Mouse (Mus musculus) erythroid progenitor cell, adult 5-6 weeks (primary cell): ENCODE measurements around the gene Dnah6. TPM values are rescaled to one million over a fixed set of nuclear protein-coding genes. Genes with fewer than 3 reads are reported as not detected.

Experiments used
- ATAC-seq: replicated peaks from 2 replicates; pipeline ENCODE4 v1.8.0; 2016; ENCODE audit warnings: moderate number of reproducible peaks, mild to moderate bottlenecking, moderate TSS enrichment, inconsistent platforms; ENCODE audit not compliant: poor library complexity, low FRiP score, severe bottlenecking
- total RNA-seq, 2 experiments: library from RNA; stranded (forward) in 1 of 2; stranded (reverse) in 1 of 2; fragments of 150-400 nt in 1 of 2; fragments of 186-747, 209-891 nt in 1 of 2; gene quantifications; 2 replicates each; pipeline versions ENCODE4 v1.2.3 to v1.2.4; 2015 to 2017; ENCODE audit warnings: low replicate concordance in 2 of 2

Gene Dnah6
- total RNA-seq, 2 experiments from 2014 or later = not detected

DNA sequence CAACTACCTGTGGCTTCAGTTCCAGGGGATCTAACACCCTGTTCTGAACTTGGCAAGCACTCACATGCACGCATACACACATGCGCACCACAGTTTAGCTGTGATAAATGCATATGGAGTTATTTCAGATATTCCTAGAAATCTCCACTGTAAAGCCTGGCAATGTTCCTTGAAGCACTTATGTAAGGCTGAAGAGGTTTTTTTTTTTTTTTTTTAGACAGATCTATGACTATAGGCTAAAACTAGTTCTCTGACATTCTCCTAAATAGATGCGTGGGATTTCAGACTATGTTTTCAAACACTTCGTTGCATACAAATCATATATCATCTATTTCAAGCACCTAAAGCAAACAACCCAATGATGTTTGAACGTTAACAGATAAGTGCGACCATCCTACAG is 166.6 kb downstream of the Dnah6 start:
- ATAC-seq = no peak

DNA sequence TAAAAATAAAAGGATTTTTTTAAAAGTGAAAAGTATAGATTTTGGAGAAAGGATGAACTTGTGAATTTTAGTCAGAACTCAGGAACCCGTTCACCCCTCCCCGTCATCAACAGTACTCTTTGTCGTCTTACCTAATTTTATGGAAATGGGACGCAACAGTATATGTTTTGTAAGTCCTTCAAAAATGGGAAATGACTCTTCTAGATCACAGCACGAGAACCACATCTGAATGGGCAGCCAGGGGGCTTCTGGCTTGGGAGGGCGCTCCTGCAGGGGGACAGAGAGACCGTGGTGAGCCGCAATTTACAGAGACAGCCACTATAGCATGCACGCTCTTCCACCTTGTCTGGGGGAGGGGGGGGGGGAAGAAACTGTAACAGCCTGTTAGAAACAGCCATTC is 167.9 kb downstream of the Dnah6 start:
- no peak for ATAC-seq

DNA sequence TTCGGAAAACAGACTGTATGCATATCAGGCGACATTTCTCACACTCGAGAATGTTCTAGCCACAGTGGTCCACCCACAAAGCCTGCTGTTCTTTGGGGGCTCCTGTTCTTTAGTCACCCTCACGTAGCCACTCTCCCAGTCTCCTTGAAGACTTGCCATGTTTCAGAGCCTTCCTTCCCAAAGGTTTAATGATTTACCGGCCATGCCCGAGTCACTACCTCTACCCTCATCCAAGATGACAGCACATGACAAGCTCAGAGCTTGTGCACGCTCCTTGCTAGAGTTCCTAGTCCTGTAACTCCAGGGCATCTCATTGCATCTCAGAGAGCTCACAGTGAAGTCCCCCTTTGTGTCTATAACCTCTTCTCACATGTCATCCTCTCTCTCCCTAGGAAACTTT is 174.2 kb downstream of the Dnah6 start:
- no peak for ATAC-seq

DNA sequence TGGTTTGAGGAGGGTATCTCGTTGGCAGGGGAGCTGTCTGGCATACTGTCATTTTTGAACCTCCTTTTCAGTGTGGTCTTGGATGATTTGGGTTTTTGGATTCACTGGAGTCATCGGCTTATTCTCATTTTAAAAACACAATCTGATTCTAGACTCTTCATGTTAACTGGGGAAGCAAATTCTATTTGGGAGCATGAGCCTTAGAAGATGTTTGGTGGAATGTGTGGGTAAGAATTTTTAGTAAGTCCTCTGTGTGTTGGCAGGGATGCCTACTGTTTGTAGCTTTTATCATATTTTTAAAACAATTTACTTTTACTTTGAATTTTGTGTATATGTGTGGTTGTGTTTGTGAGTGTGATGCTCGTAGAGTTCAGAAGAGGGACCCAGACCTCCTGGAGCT is 175.5 kb downstream of the Dnah6 start:
- ATAC-seq = no peak

DNA sequence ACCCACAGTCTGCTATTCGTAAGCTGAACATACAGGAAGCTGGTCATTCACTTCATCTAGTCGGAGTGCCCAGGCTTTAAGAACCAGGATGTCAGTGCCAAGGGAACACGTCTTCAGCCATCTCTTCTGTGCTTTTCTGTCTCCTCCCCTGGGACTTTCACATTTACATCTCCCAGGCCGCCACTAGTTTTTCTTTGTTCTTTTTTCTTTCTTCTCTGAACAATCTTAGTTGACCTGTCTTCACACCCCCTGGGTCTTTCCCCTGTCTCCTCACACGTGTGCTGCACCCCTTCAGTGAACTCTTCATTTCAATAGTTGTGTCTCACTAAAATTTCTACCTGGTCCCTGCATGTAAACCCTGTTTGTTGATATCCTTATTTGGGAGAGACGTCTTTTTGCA is 179.2 kb downstream of the Dnah6 start:
- ATAC-seq = no peak

DNA sequence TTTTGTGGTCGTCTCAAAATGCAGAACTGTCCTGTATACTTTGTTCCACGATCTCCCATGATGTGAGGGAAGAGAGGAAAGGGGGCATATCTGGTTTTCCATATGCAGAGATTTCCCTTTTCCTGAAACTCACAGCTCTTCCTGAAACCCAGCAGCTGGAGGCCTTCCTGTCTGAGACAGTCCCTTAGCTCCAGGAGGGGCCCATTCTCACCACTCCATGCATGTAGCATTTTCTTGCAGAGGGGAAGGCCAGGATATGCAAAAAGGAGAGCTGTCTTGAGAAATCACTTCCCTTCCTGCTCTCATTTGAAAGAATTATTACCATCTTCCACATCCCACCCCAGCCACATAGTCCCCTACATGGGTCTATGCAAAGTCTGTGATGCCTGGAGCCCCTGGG is 183.2 kb downstream of the Dnah6 start:
- no peak for ATAC-seq

DNA sequence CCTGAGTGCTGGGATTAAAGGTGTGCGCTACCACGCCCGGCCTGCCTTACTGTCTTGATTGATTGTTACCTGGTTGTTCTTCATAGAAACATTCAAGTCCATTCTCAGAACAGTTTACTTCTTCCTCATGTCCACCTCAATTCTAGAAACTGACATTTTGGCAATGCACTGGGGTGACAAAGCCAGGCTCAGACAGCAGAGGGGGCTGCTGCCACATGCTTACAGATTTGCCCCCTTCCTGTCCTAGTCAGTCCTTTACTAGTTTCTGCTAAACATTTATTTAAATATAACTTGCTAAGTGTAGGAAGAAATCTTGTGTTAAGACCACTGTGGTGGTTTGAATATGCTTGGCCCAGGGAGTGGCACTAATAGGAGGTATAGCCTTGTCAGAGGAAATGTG is 192.6 kb downstream of the Dnah6 start:
- ATAC-seq = no peak

DNA sequence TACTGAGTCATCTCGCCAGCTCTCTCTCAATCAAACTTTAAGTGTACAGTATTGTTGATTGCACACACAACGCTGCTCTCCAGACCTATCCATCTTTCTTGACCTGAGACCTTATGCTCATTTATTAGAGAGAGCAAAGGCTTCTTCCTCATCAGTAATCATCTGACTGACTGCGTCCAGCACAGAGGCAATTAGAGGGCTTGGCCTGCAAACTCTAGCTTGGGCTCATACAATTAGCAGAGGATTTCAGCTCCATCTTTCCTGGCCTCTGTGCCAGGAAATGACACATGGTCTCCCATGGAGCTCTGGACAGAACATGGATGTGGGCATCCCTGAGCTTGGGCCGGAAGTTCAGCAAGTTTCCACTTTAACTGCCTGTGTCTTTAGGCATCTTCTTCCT is 193.6 kb downstream of the Dnah6 start:
- ATAC-seq = no peak

DNA sequence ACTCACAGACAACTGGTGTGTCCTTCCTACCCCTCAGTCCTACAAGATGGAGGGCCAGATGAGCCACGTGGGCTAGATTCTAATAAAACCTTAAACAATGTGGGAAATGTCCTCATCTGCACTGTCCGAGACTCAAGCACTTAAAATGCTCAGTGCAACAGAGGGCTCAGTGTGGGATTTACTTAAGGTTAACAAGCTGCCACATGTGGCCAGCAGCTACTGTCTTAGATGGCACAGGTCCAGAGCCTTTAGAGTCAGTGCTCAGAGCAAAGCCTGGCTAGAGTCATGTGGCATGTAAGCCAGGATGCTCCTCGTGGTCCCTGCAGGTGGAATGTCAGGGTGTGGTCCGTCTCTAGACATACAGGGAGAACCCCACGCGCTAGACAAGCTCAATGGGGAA is 194.6 kb downstream of the Dnah6 start:
- no peak for ATAC-seq

DNA sequence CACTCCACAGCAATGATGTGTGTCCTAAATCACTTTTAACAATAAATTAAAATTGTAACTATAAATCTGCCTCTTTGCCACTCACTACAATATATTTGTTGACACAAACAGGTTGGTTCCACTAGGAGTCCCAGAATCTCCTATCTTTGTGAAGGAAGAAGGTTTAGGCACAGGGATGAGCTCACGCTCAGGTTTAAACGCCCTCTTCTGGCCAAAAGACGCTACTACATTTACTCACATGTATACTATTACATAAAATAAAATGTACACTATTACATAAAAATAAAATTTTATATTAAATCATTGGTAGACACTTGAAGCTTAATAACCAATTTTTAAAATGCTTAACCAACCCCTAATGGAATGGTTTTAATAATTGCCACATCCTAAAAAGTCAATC is 201.4 kb downstream of the Dnah6 start:
- no peak for ATAC-seq

DNA sequence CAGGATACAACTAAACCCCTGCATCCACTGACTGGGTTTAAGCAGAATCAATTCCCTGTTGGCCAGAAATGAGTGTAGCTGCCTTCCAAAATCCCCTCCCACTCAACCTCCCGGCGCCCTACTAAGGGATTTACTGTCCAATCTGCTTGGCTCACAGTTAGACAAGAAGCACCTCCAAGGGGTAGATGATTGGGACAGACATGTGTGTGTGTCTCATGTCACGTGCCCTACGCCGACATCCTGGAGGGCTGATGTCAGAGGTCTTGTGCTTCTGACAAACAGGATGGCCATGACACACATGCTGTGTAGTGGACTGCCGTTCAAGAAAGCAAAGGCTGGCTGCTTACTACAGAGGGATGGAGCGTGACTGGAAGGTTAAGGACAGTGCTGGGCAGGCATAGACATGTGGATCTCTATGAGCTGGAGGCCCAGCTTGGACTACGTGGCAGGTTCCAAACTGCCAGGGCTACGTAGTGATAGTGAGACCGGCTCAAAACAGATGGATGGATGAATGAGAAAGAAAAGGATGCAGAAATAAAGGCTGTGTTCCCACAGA is 202.6 kb downstream of the Dnah6 start:
- no peak for ATAC-seq

DNA sequence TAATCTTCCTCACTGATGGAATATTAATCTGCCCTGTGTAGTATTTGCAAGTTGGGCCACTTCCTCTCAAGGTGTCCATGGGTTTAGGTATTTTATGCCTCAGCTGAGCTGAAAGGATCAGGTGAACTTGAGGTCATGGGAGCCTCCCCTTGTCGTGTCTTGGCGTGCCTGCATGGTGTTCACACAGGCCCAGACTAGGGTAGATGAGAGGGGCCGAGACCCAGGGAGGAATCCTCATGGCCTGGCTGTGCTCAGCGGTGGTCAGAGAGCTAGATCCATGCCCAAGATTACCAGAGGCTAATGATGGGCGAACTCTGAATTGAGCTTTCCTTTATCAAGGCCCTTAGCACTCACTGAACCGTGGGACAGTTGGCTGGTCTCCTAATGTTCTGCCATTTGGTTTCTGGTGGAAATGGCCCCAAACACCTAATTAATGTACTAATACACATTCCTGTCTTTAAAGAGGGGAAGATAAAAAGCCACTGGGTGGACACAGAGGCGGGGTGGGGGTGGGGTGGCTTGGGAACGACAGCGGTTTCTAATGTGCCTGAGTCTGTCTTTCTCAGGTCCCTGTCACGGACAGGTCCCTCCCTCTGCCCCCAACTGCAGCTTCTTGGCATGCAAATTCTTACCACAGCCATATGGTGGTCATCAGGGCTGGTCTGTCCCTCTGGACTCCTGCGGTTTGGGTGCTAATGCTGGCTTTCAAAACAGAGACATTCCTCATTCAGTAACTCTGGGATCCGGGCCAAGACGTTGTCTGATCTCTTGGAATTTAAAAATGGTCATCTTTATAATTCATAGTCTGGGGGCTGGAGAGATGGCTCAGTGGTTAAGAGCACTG is 206.9 kb downstream of the Dnah6 start:
- ATAC-seq = no peak

DNA sequence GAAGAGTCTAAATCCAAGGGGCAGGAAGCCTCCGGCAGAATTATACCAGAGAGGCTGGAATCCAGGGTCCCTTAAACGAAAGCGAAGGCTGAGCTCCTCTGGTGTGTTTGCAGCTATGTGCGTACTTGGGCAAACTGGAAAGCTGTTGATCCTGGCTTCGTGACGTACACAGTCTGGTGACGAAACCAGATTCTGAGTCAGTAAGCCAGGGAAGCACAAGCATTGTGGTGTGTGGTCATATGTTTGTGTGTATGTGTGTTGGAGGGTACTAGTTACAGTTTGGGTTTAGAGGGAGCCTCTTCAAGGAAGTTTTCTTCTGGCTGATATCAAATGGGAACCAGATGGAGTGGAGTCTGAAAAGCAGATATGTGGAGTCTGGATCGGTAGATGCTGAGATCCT is 208.5 kb downstream of the Dnah6 start:
- ATAC-seq = no peak

DNA sequence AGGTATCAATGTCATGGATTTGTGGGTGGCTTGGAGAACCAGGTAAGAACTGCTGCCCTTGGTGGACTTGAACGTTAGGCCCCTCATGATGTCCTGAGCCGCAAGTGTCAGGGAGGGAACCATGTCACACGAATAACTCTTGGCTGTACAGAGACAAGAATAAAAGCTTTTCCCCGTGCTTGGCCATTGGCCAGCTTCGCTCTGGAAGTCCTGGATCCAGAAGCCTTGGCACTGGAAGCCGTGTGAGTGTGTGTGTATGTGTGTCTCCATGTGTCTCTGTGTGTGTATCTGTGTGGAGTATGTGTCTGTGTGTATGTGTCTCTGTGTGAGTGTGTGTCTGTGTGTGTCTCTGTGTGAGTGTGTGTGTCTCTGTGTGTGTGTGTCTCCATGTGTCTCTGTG is 209.6 kb downstream of the Dnah6 start:
- ATAC-seq = no peak

DNA sequence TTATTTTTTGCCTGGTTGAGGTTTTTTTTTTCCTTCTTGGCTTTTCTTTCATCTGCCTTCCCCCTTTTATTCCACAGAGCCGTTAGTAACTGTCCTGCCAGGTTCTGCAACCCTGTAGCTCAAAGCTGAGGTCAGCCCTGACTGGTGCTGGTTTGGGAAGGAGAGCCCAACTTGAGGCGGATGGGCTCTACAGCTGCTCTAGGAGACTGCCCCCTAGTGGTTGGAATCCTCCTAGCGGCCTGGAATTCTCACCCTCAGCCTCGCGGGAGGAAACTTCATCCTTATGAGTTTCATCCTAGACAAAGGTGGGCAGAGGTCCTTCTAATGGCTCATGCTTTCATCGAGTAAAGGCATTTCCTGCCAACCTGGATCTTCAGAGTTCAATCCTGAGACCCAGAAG is 211.4 kb downstream of the Dnah6 start:
- ATAC-seq = no peak

DNA sequence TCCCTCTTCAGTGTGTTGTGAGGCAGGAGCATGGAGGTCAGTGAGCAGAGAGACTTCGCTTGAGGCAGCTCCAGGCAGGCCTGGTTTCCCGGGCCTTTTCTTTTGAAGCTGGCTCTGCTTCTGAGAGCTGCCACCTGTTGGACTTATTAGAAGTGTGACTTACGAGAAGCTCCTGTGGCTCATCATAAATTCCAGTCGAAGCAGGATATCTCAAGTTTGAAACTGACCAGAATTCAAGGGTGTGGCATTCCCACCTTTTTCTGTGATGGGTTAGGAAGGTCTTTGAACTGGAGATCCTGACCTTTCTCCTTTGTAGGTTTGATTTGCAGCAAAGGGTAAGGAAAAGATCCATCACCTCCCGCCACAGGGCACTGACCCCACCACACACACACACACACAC is 217.8 kb downstream of the Dnah6 start:
- ATAC-seq = no peak

DNA sequence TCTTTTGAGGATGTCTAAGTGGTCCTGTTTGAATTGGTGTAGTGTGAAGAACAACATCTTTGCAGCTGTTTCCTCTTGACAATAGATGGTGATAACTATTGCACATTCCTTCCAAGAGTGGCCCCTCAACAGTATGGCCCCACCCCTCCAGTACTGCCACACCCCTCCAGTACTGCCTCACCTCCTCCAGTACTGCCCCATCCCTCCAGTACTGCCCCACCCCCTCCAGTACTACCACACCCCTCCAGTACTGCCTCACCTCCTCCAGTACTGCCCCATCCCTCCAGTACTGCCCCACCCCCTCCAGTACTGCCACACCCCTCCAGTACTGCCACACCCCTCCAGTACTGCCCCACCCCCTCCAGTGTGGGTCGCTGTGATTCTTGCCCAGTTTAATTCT is 219.1 kb downstream of the Dnah6 start:
- no peak for ATAC-seq

DNA sequence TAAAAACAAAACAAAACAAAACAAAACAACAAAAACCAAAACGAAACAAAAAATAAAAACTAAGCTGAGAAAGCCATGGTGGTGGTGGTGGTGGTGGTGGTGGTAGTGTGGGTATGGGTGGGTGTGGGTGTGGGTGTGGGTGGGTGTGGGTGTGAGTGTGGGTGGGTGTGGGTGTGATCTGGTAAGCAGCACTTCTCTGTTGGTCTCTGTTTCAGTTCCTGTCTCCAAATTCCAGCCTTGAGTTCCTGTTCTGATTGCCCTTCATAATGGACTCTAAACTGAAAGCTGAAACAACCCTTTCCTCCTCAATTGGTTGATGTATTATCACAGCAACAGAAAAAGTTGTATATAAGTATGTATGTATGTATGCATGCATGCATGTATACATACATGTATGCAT is 222.6 kb downstream of the Dnah6 start:
- no peak for ATAC-seq

DNA sequence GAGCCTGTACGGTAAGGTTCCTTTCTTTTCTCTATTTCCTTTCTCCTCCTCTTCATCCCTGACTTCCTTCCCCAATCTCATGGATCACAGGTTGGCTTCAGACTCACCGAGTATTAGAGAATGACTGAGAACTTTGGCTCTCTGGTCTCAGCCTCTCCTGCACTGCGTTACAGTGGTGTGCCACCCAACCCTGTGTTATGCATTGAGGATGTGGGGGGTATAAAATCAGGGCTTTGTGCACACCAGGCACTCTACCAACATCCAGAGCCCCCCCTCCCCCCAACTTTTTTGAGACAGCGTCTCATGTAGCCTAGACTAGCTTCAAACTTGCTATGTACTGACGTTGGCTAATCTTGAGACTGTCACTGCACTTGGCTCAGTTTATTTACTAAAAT is 227.8 kb downstream of the Dnah6 start:
- no peak for ATAC-seq

DNA sequence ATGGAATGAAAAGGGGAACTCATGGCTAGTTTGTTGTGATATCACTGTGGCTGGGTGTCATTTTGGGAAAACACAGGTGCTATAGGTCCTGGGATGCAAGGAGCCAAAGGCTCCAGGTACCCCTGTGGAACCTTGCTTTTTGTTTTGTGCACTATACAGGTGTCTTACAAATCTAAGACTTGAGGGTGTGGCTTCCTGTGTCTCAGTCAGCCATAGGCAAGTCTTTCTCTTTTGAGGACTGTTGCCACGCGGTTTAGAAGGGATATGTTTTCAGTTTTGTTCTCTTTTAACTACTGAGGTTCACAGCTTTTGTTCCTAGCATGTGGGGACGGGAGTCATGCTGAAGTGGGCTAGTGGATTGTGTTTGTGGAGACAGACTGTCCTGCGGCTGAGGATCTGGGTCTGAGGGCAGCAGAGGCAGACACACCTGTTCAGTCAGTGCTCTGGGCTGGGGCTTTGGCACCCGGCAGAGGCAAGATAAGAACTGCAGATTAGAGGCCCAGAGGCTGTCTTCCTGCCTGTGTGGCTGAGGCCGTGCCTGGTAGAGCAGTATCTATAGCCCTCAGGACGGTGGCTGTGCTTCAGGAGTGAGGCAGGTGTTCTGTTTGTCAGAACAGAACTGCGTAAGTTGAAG is 228.3 kb downstream of the Dnah6 start:
- ATAC-seq = no peak

DNA sequence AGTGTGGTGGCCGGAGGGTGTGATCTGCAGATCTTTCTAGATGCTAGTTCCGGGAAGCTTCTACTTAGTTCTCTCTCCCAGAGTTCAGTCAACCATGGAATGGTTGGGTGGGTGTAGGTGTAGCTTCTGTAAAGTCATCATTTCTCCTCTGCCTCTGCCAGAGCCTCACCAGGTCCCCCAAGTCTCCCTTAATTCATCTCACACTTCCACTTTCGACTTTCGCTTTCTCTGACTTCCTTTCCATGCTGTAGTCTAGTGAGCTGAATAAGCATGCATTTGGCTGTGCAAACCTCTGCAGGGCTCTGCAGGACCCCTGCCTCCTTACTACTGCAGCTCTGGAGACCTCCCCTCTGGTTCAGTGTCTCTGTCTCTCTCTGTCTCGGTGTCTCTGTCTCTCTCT is 231.2 kb downstream of the Dnah6 start:
- no peak for ATAC-seq
